Mouse (Mus musculus) effector memory CD4-positive, alpha-beta T cell, adult 7 months (primary cell): ENCODE results near the gene Hoxd4. TPM values are rescaled to one million over a fixed set of nuclear protein-coding genes. Genes with fewer than 3 reads are reported as not detected.

Source experiments
- polyA plus RNA-seq: library from polyadenylated mRNA; unstranded; fragments of 100-300 nt; shearing (Covaris generic); gene quantifications from one replicate; pipeline ENCODE4 v1.2.1, GENCODE M21; 2017

The Hoxd4 gene
- polyA plus RNA-seq, result 0.27 TPM

GRCm38 (mm10) chr2:74711721-74712621 is at the start of gene Hoxd4, which contains the start of gene Hoxd3:
Gene Hoxd4 (plus strand): TSS chr2:74711929.
Gene Hoxd3 (plus strand): TSS chr2:74711927.

GRCm38 (mm10) chr2:74667842-74668357 is 43.8 kb upstream of the Hoxd4 start, which contains the start of gene Hoxd13:
Gene Hoxd13 (plus strand): TSS chr2:74668310.

GRCm38 (mm10) chr2:74674881-74675665 is 36.7 kb upstream of the Hoxd4 start, which contains the start of gene Hoxd12:
Gene Hoxd12 (plus strand): TSS chr2:74675013.

GRCm38 (mm10) chr2:74678891-74679595 is 32.7 kb upstream of the Hoxd4 start, which contains the start of gene Hoxd11:
Gene Hoxd11 (plus strand): TSS chr2:74679557.

GRCm38 (mm10) chr2:74691022-74691951 is 20.4 kb upstream of the Hoxd4 start, which contains the start of gene Hoxd10:
Gene Hoxd10 (plus strand): TSS chr2:74691924.

GRCm38 (mm10) chr2:74697567-74698121 is 14.1 kb upstream of the Hoxd4 start, which contains the start of gene Hoxd9:
Gene Hoxd9 (plus strand): TSS chr2:74697727.

GRCm38 (mm10) chr2:74704393-74704998 is 7.2 kb upstream of the Hoxd4 start, which contains the start of gene Hoxd8:
Gene Hoxd8 (plus strand): TSS chr2:74704615.

GRCm38 (mm10) chr2:74726551-74726950 is 14.8 kb downstream of the Hoxd4 start, which contains the start of gene Gm28230:
Gene Gm28230 (plus strand): TSS chr2:74726728.

GRCm38 (mm10) chr2:74762522-74763244 is 51.0 kb downstream of the Hoxd4 start, which contains the start of gene Hoxd1:
Gene Hoxd1 (plus strand): TSS chr2:74762980.

Other genes starting within 250 kb of the Hoxd4 start
- 24.1 TPM for gene Lnpk, start 132.5 kb upstream of the Hoxd4 start, polyA plus RNA-seq
- not detected for gene Evx2, start 52.4 kb upstream of the Hoxd4 start, polyA plus RNA-seq
- not detected for gene Hoxd13, start 43.6 kb upstream of the Hoxd4 start, polyA plus RNA-seq
- not detected for gene Hoxd12, start 36.9 kb upstream of the Hoxd4 start, polyA plus RNA-seq
- gene Hoxd11, start 32.4 kb upstream of the Hoxd4 start, polyA plus RNA-seq, result not detected
- gene Hoxd10, start 20.0 kb upstream of the Hoxd4 start, polyA plus RNA-seq, result not detected
- not detected for gene Hoxd9, start 14.2 kb upstream of the Hoxd4 start, polyA plus RNA-seq
- 0.22 TPM for gene Hoxd8, start 7.3 kb upstream of the Hoxd4 start, polyA plus RNA-seq
- not detected for gene Hoxd3, start within 50 bp of the Hoxd4 start, polyA plus RNA-seq
- not detected for gene Gm28230, start 14.8 kb downstream of the Hoxd4 start, polyA plus RNA-seq
- 0.34 TPM for gene Hoxd1, start 51.1 kb downstream of the Hoxd4 start, polyA plus RNA-seq
- gene Mtx2, start 113.9 kb downstream of the Hoxd4 start, polyA plus RNA-seq, result 29.4 TPM